Mouse (Mus musculus) kidney, adult 2 months (tissue): ENCODE results near the gene Plbd2.

Source experiments
- CTCF ChIP-seq: fragments of 200-500 bp; conservative IDR thresholded peaks from 2 replicates; pipeline ENCODE4 v1.5.1; 2011; ENCODE audit warnings: low read depth, mild to moderate bottlenecking, control low read depth, low read length, moderate library complexity, mixed read lengths; ENCODE audit not compliant: insufficient read depth, insufficient read length
- POLR2A ChIP-seq: fragments of 200-500 bp; IDR thresholded peaks from one replicate; pipeline ENCODE4 v1.6.1; 2011; ENCODE audit warnings: low read depth, low read length, control low read depth

DNA sequence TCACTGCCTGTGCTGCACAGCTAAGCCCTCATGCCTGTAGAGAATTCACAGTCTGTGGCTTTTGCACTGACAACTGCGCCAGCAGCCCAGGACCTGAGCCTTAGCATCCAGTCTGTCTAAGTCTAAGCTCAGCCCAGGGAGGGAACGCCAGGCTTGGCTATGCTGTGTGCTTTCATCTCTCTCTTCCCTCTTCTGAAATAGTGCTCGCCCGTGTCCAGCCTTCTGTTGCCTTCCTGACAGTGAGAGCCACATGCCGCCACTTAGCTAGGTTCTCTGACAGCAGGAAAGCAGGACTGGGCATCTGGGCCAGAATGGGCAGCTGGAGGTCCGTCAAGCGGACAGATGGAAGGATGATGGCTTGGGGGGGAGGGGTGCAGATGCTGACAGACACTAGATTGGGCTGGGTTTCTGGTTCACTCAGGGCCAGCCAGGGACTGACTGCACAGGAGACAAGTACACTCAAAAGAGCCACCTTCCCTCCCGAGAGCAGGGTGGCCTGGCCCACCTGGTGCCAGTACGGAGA lies 9.5 kb downstream of the Plbd2 start:
- TF ChIP-seq CTCF, result no peak
- no peak for TF ChIP-seq POLR2A
